In the genomic region with DNA sequence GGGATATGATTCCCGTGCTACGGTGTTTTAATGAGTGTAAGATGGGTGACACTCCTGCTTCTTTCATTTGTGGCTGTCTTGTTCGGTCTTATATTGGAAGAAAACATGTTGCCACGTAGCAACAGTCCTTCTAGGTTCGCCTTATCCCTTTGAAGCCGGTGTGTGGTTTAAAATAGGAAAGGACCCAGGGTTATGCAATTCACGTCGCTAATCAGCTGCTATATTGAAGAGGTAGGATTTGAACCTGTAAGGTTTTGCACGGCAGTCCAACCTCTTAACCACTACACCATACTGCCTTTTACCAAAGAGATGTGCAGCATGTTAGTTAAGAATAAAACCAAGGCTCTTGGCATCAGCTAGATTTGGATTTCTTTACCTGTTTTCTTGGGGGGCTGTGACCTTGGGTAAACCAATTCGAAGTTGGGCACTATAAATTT, we compare ENCODE assay signal across 8 mouse cellular contexts. TPM values are rescaled to one million over a fixed set of nuclear protein-coding genes. Genes with fewer than 3 reads are reported as not detected.
DNase-seq lines count a peak whose midpoint lies in the region; ATAC-seq lines count a peak whose summit lies in the region.

No protein-coding gene starts in this region.

- DNase-seq in urinary bladder, postnatal 25 days (ENCODE audit: low spot score): peak; percentile 39
- DNase-seq in urinary bladder, adult 2 months (ENCODE audit: low spot score): no peak
- DNase-seq in cerebellum, adult 9-11 months: peak; percentile 74
- DNase-seq in midbrain, embryonic 14.5 days: peak; percentile 86

- H3K27me3 ChIP-seq in intestine, embryonic 15.5 days (replicated peaks): no peaks in the 10 kb centered on the region
- no peaks in the 10 kb centered on the region for H3K27me3 ChIP-seq in limb, embryonic 12.5 days
- no peaks in the 10 kb centered on the region for H3K27me3 ChIP-seq in midbrain, embryonic 14.5 days (ENCODE audit: control insufficient read depth, insufficient read depth, low read length)
- H3K27me3 ChIP-seq in stomach, embryonic 15.5 days (replicated peaks): no peaks in the 10 kb centered on the region

- peak overlapping the region; percentile 94 for H3K4me3 ChIP-seq in intestine, embryonic 15.5 days (replicated peaks)
- H3K4me3 ChIP-seq in limb, embryonic 12.5 days (replicated peaks): peak overlapping the region; percentile 99
- H3K4me3 ChIP-seq in midbrain, embryonic 14.5 days (replicated peaks; ENCODE audit: low read depth, low read length): peak overlapping the region; percentile 96
- peak overlapping the region; percentile 74 for H3K4me3 ChIP-seq in stomach, embryonic 15.5 days (replicated peaks)

- no peaks in the 10 kb centered on the region for H3K9me3 ChIP-seq in intestine, embryonic 15.5 days
- no peaks in the 10 kb centered on the region for H3K9me3 ChIP-seq in limb, embryonic 12.5 days
- H3K9me3 ChIP-seq in midbrain, embryonic 14.5 days (ENCODE audit: control insufficient read depth, low read length): no peaks in the 10 kb centered on the region
- H3K9me3 ChIP-seq in stomach, embryonic 15.5 days: no peaks in the 10 kb centered on the region

- peak overlapping the region; percentile 71 for H3K4me2 ChIP-seq in intestine, embryonic 15.5 days (replicated peaks)
- H3K4me2 ChIP-seq in limb, embryonic 12.5 days: peak overlapping the region; percentile 74
- H3K4me2 ChIP-seq in midbrain, embryonic 14.5 days (ENCODE audit: low read length): peak overlapping the region; percentile 71
- peak overlapping the region; percentile 68 for H3K4me2 ChIP-seq in stomach, embryonic 15.5 days

- 8% methylated on average over 10 of the region's 10 CpGs for WGBS in intestine, embryonic 15.5 days
- WGBS in limb, embryonic 12.5 days: 6% methylated on average over 10 of the region's 10 CpGs
- 6% methylated on average over 10 of the region's 10 CpGs for WGBS in midbrain, embryonic 14.5 days
- WGBS in stomach, embryonic 15.5 days: 7% methylated on average over 10 of the region's 10 CpGs

- ATAC-seq in frontal cortex, adult (ENCODE audit: low TSS enrichment): peak; percentile 61
- peak; percentile 71 for ATAC-seq in intestine, embryonic 15.5 days
- peak; percentile 62; the same call in 1 of the 2 replicates for ATAC-seq in limb, embryonic 12.5 days (ENCODE audit: insufficient number of reproducible peaks, insufficient read depth, low FRiP score, low TSS enrichment, low read depth)
- peak; percentile 74 for ATAC-seq in midbrain, embryonic 14.5 days (ENCODE audit: low FRiP score, low TSS enrichment)
- peak; percentile 55 for ATAC-seq in stomach, embryonic 15.5 days (ENCODE audit: insufficient read depth, low FRiP score, low read depth)

- peaks cover 8% of the 10 kb centered on the region; the same call in 1 of the 2 replicates for H3K4me1 ChIP-seq in intestine, embryonic 15.5 days (replicated peaks)
- peaks cover 14% of the 10 kb centered on the region for H3K4me1 ChIP-seq in limb, embryonic 12.5 days (replicated peaks)
- H3K4me1 ChIP-seq in midbrain, embryonic 14.5 days (ENCODE audit: control insufficient read depth, insufficient read depth, low read length): no peaks in the 10 kb centered on the region
- no peaks in the 10 kb centered on the region for H3K4me1 ChIP-seq in stomach, embryonic 15.5 days

- H3K27ac ChIP-seq in intestine, embryonic 15.5 days: peak overlapping the region; percentile 86
- H3K27ac ChIP-seq in limb, embryonic 12.5 days: no peak overlapping the region
- H3K27ac ChIP-seq in midbrain, embryonic 14.5 days (replicated peaks; ENCODE audit: low read depth, low read length): peak overlapping the region; percentile 80
- peak overlapping the region; percentile 75 for H3K27ac ChIP-seq in stomach, embryonic 15.5 days

- H3K9ac ChIP-seq in intestine, embryonic 15.5 days: peak overlapping the region; percentile 85
- peak overlapping the region; percentile 90 for H3K9ac ChIP-seq in limb, embryonic 12.5 days (replicated peaks)
- H3K9ac ChIP-seq in midbrain, embryonic 14.5 days (replicated peaks; ENCODE audit: low read length): peak overlapping the region; percentile 84
- peak overlapping the region; percentile 62 for H3K9ac ChIP-seq in stomach, embryonic 15.5 days

- no peaks in the 10 kb centered on the region for H3K36me3 ChIP-seq in intestine, embryonic 15.5 days
- H3K36me3 ChIP-seq in limb, embryonic 12.5 days: peaks cover 14% of the 10 kb centered on the region; the same call in 1 of the 2 replicates
- no peaks in the 10 kb centered on the region for H3K36me3 ChIP-seq in midbrain, embryonic 14.5 days (ENCODE audit: control insufficient read depth, insufficient read depth, low read length)
- no peaks in the 10 kb centered on the region for H3K36me3 ChIP-seq in stomach, embryonic 15.5 days

RNA-seq across cellular contexts. Expression of a gene that starts 1.0 kb away (rescaled TPM):
- 18.7 and 21.8 TPM in 2 replicates for polyA plus RNA-seq in urinary bladder, adult 2 months (2012; rRNA removed)
- 40.3 and 41.5 TPM in 2 replicates for polyA plus RNA-seq in intestine, embryonic 15.5 days (2015; fragmentation: Nextera tagmentation; extraction: Ambion mirVana)
- polyA plus RNA-seq in limb, embryonic 12.5 days (2016; fragmentation: Nextera tagmentation; extraction: Ambion mirVana): 43.9 and 45.0 TPM in 2 replicates
- 20.6 and 21.6 TPM in 2 replicates for polyA plus RNA-seq in midbrain, embryonic 14.5 days (2014; fragmentation: Nextera tagmentation; extraction: Ambion mirVana)
- 34.4 and 36.4 TPM in 2 replicates for polyA plus RNA-seq in stomach, embryonic 15.5 days (2015; fragmentation: Nextera tagmentation; extraction: Ambion mirVana)
